Mouse (Mus musculus): ENCODE results near the gene Acmsd.

GRCm38 (mm10) chr1:127793459-127793858 is 64.2 kb downstream of the Acmsd start:
- TF ChIP-seq CTCF (IDR thresholded peaks at IDR 0.05; ENCODE audit: control insufficient read depth, insufficient read depth, insufficient replicate concordance, low read depth, low read length) = no peak
- TF ChIP-seq POLR2A (IDR thresholded peaks at IDR 0.05; ENCODE audit: control insufficient read depth, low read depth, low read length) = no peak

Data from testis, adult 2 months (tissue).